Mouse (Mus musculus): ENCODE data around the gene Rapgefl1. TPM values are rescaled to one million over a fixed set of nuclear protein-coding genes. Genes with fewer than 3 reads are reported as not detected.

Rapgefl1 gene
- polyA plus RNA-seq, 1 experiment, result 0.29 TPM

GRCm38 (mm10) chr11:98872040-98872439 is 35.5 kb downstream of the Rapgefl1 start:
- H3K4me3 ChIP-seq (replicated peaks), result no peak overlapping the region
- TF ChIP-seq FLI1 (IDR thresholded peaks at IDR 0.05; ENCODE audit: low read length), result no peak
- TF ChIP-seq GATA1 (IDR thresholded peaks at IDR 0.05; ENCODE audit: borderline replicate concordance, low read length), result no peak
- peaks cover 31% of the 10 kb centered on the region for H3K4me1 ChIP-seq
- H3K36me3 ChIP-seq (replicated peaks; ENCODE audit: low read length), result peaks cover 66% of the 10 kb centered on the region
- H3K27me3 ChIP-seq (replicated peaks), result no peaks in the 10 kb centered on the region
- no peaks in the 10 kb centered on the region for H3K9me3 ChIP-seq

- H3K4me3 ChIP-seq (replicated peaks), result no peak overlapping the region
- H3K27me3 ChIP-seq (replicated peaks), result no peaks in the 10 kb centered on the region
- H3K4me1 ChIP-seq, result peaks cover 28% of the 10 kb centered on the region
- TF ChIP-seq GATA1 (IDR thresholded peaks at IDR 0.05; ENCODE audit: borderline replicate concordance, low read length), result no peak
- TF ChIP-seq FLI1 (IDR thresholded peaks at IDR 0.05; ENCODE audit: low read length), result no peak
- H3K36me3 ChIP-seq (replicated peaks; ENCODE audit: low read length), result peaks cover 54% of the 10 kb centered on the region
- no peaks in the 10 kb centered on the region for H3K9me3 ChIP-seq
Measured at GRCm38 (mm10) chr11:98873900-98874299, 37.3 kb downstream of the Rapgefl1 start.

- no peaks in the 10 kb centered on the region for H3K9me3 ChIP-seq
- TF ChIP-seq GATA1 (IDR thresholded peaks at IDR 0.05; ENCODE audit: borderline replicate concordance, low read length), result no peak
- no peak for TF ChIP-seq FLI1 (IDR thresholded peaks at IDR 0.05; ENCODE audit: low read length)
- peaks cover 37% of the 10 kb centered on the region for H3K36me3 ChIP-seq (replicated peaks; ENCODE audit: low read length)
- H3K4me3 ChIP-seq (replicated peaks), result no peak overlapping the region
- no peaks in the 10 kb centered on the region for H3K27me3 ChIP-seq (replicated peaks)
- peaks cover 17% of the 10 kb centered on the region for H3K4me1 ChIP-seq
Measured at GRCm38 (mm10) chr11:98877001-98877400, 40.4 kb downstream of the Rapgefl1 start.

DNA sequence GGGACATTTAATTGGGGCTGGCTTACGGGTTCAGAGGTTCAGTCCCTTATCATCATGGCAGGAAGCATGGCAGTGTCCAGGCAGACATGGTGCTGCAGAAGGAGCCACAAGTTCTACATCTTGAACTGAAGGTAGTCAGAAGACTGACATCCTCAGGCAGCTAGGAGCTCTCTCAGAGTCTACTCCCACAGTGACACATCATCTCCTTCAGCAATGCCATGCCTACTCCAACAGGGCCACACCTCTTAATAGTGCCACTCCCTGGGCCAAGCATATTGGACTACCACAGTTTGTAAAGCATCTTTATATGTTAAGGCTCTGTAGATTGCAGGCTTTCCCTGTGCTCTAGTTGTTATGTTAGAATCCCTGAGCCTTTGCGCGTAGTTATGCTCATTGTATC is 51.1 kb downstream of the Rapgefl1 start:
- H3K27me3 ChIP-seq (replicated peaks), result no peaks in the 10 kb centered on the region
- peaks cover 22% of the 10 kb centered on the region for H3K4me1 ChIP-seq
- H3K36me3 ChIP-seq (replicated peaks; ENCODE audit: low read length), result peaks cover 86% of the 10 kb centered on the region
- no peaks in the 10 kb centered on the region for H3K9me3 ChIP-seq
- H3K4me3 ChIP-seq (replicated peaks), result no peak overlapping the region
- no peak for TF ChIP-seq FLI1 (IDR thresholded peaks at IDR 0.05; ENCODE audit: low read length)

GRCm38 (mm10) chr11:98889077-98889476 is 52.5 kb downstream of the Rapgefl1 start:
- Histone ChIP-seq H3K27me3 (replicated peaks) (no peaks in the 10 kb centered on the region), H3K4me1 (peaks cover 15% of the 10 kb centered on the region), H3K9me3 (0 out of 2 replicates have a peak, but pooled peaks cover 2% of the 10 kb centered on the region), H3K36me3 (replicated peaks; ENCODE audit: low read length) (peaks cover 97% of the 10 kb centered on the region), H3K4me3 (replicated peaks) (no peak overlapping the region)
- TF ChIP-seq FLI1 (IDR thresholded peaks at IDR 0.05; ENCODE audit: low read length) (no peak), GATA1 (IDR thresholded peaks at IDR 0.05; ENCODE audit: borderline replicate concordance, low read length) (no peak)

DNA sequence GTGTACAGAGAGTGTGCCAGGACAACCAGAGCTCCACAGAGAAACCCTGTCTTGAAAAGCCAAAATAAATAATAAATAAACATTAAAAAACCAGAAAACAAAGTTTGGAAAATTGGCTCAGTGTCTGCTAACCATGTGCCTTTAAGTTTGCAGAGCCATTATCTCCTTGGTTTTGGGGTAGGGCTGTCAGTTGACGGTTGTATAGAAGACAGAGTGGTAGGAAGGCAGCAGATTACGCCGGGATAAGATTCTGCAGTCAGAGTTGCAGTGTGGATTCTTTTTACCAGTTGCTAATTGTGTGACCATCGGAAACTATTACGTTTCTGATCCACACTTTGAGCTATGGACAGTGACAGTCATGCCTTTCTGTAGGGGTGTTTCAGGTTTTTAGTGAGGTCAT is 53.4 kb downstream of the Rapgefl1 start:
- no peak for TF ChIP-seq FLI1 (IDR thresholded peaks at IDR 0.05; ENCODE audit: low read length)
- TF ChIP-seq GATA1 (IDR thresholded peaks at IDR 0.05; ENCODE audit: borderline replicate concordance, low read length), result no peak
- Histone ChIP-seq H3K4me3 (replicated peaks) (no peak overlapping the region), H3K4me1 (peaks cover 16% of the 10 kb centered on the region), H3K9me3 (0 out of 2 replicates have a peak, but pooled peaks cover 2% of the 10 kb centered on the region), H3K27me3 (replicated peaks) (no peaks in the 10 kb centered on the region), H3K36me3 (replicated peaks; ENCODE audit: low read length) (peaks cover 95% of the 10 kb centered on the region)

DNA sequence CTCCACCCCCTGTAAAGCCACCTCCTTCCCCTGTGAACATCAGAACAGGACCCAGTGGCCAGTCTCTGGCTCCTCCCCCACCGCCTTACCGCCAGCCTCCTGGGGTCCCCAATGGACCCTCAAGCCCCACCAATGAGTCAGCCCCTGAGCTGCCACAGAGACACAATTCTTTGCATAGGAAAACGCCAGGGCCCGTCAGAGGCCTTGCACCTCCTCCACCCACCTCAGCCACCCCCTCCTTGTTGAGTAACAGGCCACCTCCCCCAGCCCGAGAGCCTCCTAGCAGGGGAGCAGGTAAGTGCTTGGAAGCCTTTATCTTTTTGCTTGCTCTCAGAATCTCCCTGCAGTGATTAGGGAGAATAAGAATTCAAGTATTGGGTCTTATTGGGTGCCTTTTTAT is 55.8 kb downstream of the Rapgefl1 start:
- TF ChIP-seq FLI1 (IDR thresholded peaks at IDR 0.05; ENCODE audit: low read length), result no peak
- TF ChIP-seq GATA1 (IDR thresholded peaks at IDR 0.05; ENCODE audit: borderline replicate concordance, low read length), result no peak
- Histone ChIP-seq H3K4me3 (replicated peaks) (no peak overlapping the region), H3K36me3 (replicated peaks; ENCODE audit: low read length) (peaks cover 96% of the 10 kb centered on the region), H3K27me3 (replicated peaks) (no peaks in the 10 kb centered on the region), H3K4me1 (peaks cover 15% of the 10 kb centered on the region), H3K9me3 (0 out of 2 replicates have a peak, but pooled peaks cover 2% of the 10 kb centered on the region)

DNA sequence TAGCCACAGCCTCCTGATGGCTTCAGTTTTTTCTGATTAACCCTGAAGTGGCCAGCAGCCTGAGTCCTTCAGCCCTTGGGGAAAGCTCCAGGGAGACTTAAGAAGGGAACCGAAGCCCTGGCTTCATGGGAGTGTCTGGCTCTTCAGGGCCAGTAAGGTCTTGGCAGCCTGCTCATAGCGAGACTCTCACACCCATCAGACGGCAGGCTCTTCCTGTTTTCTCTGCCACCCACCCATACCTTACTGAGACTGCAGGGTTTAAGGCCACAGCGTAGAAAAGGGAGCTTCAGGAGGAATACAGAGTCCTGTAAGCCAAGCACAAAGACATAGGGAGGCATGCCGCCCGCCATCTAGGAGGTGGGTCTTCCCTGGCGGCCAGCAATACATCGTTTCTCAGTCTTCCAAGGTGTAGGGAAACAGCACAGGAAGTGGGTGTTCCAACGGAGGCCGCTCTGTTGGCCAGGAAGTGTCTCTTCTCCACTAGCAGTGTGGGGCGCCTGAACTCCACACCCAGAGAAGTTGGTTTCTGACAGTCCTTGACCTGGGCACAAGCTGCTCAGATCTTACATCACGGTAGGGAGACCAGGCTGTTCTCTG is 64.0 kb downstream of the Rapgefl1 start:
- Histone ChIP-seq H3K4me3 (replicated peaks) (peak overlapping the region; percentile 47), H3K9me3 (no peaks in the 10 kb centered on the region), H3K4me1 (peaks cover 47% of the 10 kb centered on the region), H3K36me3 (replicated peaks; ENCODE audit: low read length) (peaks cover 92% of the 10 kb centered on the region), H3K27me3 (replicated peaks) (no peaks in the 10 kb centered on the region)
- TF ChIP-seq GATA1 (IDR thresholded peaks at IDR 0.05; ENCODE audit: borderline replicate concordance, low read length) (no peak), FLI1 (IDR thresholded peaks at IDR 0.05; ENCODE audit: low read length) (no peak)

GRCm38 (mm10) chr11:98902621-98903245 is 66.1 kb downstream of the Rapgefl1 start:
- Histone ChIP-seq H3K36me3 (replicated peaks; ENCODE audit: low read length) (peaks cover 76% of the 10 kb centered on the region), H3K9me3 (no peaks in the 10 kb centered on the region), H3K27me3 (replicated peaks) (no peaks in the 10 kb centered on the region), H3K4me1 (peaks cover 57% of the 10 kb centered on the region), H3K4me3 (replicated peaks) (no peak overlapping the region)
- TF ChIP-seq GATA1 (IDR thresholded peaks at IDR 0.05; ENCODE audit: borderline replicate concordance, low read length) (no peak), FLI1 (IDR thresholded peaks at IDR 0.05; ENCODE audit: low read length) (no peak)

Other genes with a start within 250 kb of the Rapgefl1 start
- 106 and 188 TPM in 2 replicates for gene Ormdl3, start 249.4 kb upstream of the Rapgefl1 start, polyA plus RNA-seq (2012; ENCODE audit: insufficient read depth, low replicate concordance)
- not detected in 2 replicates for gene Lrrc3c, start 238.5 kb upstream of the Rapgefl1 start, polyA plus RNA-seq (2012; ENCODE audit: insufficient read depth, low replicate concordance)
- not detected in 2 replicates for gene Gm12355, start 211.1 kb upstream of the Rapgefl1 start, polyA plus RNA-seq (2012; ENCODE audit: insufficient read depth, low replicate concordance)
- not detected in 2 replicates for gene Gsdma3, start 210.4 kb upstream of the Rapgefl1 start, polyA plus RNA-seq (2012; ENCODE audit: insufficient read depth, low replicate concordance)
- not detected in 2 replicates for gene Gsdma2, start 190.0 kb upstream of the Rapgefl1 start, polyA plus RNA-seq (2012; ENCODE audit: insufficient read depth, low replicate concordance)
- gene Gsdma, start 172.4 kb upstream of the Rapgefl1 start, polyA plus RNA-seq (2012; ENCODE audit: insufficient read depth, low replicate concordance), result 2.2 and 3.4 TPM in 2 replicates
- gene Psmd3, start 154.2 kb upstream of the Rapgefl1 start, polyA plus RNA-seq (2012; ENCODE audit: insufficient read depth, low replicate concordance), result 128 and 167 TPM in 2 replicates
- gene Csf3, start 135.5 kb upstream of the Rapgefl1 start, polyA plus RNA-seq (2012; ENCODE audit: insufficient read depth, low replicate concordance), result not detected in 2 replicates
- 40.2 and 55.7 TPM in 2 replicates for gene Med24, start 107.3 kb upstream of the Rapgefl1 start, polyA plus RNA-seq (2012; ENCODE audit: insufficient read depth, low replicate concordance)
- 37.6 and 38.9 TPM in 2 replicates for gene Thra, start 96.1 kb upstream of the Rapgefl1 start, polyA plus RNA-seq (2012; ENCODE audit: insufficient read depth, low replicate concordance)
- gene Nr1d1, start 61.5 kb upstream of the Rapgefl1 start, polyA plus RNA-seq (2012; ENCODE audit: insufficient read depth, low replicate concordance), result 5.6 and 22.1 TPM in 2 replicates
- gene Msl1, start 41.3 kb upstream of the Rapgefl1 start, polyA plus RNA-seq (2012; ENCODE audit: insufficient read depth, low replicate concordance), result 30.0 and 46.8 TPM in 2 replicates
- 10.6 and 13.2 TPM in 2 replicates for gene Casc3, start 31.9 kb upstream of the Rapgefl1 start, polyA plus RNA-seq (2012; ENCODE audit: insufficient read depth, low replicate concordance)
- gene Wipf2, start 26.9 kb downstream of the Rapgefl1 start, polyA plus RNA-seq (2012; ENCODE audit: insufficient read depth, low replicate concordance), result 7.3 and 10.6 TPM in 2 replicates
- gene Cdc6, start 71.0 kb downstream of the Rapgefl1 start, polyA plus RNA-seq (2012; ENCODE audit: insufficient read depth, low replicate concordance), result 0.44 TPM in 1 of 2 replicates, not detected in the other
- gene Rara, start 91.0 kb downstream of the Rapgefl1 start, polyA plus RNA-seq (2012; ENCODE audit: insufficient read depth, low replicate concordance), result 11.8 and 25.3 TPM in 2 replicates
- gene Gjd3, start 146.2 kb downstream of the Rapgefl1 start, polyA plus RNA-seq (2012; ENCODE audit: insufficient read depth, low replicate concordance), result not detected in 2 replicates
- 6.9 and 12.1 TPM in 2 replicates for gene Top2a, start 187.4 kb downstream of the Rapgefl1 start, polyA plus RNA-seq (2012; ENCODE audit: insufficient read depth, low replicate concordance)
- 28.0 and 111 TPM in 2 replicates for gene Igfbp4, start 204.5 kb downstream of the Rapgefl1 start, polyA plus RNA-seq (2012; ENCODE audit: insufficient read depth, low replicate concordance)

Data from megakaryocyte, embryonic 14.5 days (primary cell).